Mouse (Mus musculus) central nervous system, embryonic 18 days (tissue): ENCODE data around the gene Bex1. TPM values are rescaled to one million over a fixed set of nuclear protein-coding genes. Genes with fewer than 3 reads are reported as not detected.

Source experiments
- polyA plus RNA-seq: library from polyadenylated mRNA; depleted of rRNA; stranded (reverse); fragments of >200 nt; gene quantifications from 2 replicates; pipeline ENCODE4 v1.2.3, GENCODE M21; 2012; rRNA removed

Gene Bex1
- 258 and 266 TPM in 2 replicates for polyA plus RNA-seq

DNA sequence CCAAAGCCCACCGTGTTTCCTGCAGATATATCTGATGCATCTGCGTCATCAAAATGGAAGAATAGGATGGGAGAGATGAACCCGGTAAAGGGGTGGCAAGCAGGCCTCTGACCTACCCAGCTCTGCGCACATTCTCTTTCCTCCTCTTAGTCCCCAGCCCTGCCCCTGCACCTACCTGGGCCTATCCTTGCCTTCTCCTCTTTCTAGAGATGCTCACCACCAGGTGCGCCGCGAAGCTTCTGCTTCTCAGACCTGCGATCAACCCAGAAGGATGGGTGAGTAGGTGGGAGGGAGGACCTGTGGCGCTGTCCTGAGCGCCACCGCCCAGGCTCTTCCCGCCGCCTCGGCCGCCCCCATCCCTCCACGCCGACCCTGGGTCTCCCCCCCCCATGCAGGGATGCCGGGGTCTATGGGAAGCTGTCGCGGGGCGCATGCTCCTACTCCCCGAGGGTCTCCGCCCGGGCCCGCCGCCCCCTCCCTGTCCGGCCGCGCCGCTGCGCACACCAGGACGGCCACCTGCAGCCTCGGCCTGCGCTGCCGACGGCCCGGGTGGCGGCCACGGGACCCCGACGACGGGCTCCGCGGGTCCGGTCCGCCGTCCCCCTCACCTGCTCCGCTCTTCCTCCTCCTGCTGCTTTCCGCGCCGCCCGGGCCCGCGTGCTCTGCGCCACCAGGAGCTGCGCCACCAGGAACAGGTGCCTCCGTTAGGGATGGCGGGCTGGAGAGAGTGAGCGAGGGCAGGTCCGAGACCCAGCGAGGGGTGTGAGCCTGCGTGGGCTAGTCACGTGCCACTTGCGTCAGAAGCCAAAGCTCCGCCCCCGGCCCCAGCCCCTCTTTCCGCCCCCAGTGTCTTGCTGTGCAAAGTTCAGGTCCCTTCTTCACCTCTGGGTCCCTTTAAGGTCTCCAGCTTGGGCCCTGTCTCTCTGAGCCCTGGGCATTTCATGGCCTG, at the start of gene Bex1, which contains the start of gene Tceal7:
Gene Bex1 (minus strand): TSS at position 785 of the 949 bp plus-strand sequence.
Gene Tceal7 (plus strand): TSS at position 51 of the 949 bp plus-strand sequence.

DNA sequence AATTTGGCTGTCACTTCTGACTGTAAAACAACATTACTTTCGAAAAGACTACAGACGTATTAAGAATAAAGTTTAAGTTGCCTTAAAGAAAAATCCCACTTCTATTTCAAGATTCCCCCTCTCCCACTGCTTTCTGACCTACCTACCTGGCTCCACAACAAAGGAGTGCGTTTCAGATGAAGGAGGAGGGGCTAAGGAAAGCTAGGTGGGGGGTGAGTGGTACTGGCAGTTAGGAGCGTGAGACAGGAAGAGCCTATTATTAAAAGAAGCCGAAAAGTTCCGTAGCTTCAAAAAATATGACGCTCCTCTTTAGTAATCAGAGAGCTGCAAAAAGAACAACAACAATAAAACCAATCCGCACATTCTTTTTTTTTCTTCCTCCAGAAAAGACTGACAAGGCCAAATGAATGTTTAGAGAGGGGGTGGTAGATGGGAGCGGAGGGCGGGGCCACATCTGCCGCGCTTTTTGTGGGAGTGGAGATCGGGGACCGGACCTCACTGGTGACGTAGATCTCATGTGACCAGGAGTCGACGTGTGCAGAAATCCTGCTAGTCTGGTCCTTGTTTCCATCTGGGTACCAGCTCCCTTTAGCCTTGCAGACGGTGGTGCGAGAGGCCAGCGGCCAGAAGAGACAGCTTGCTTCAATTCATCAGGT, 29.4 kb upstream of the Bex1 start, which contains the start of gene Tceal9:
Gene Tceal9 (plus strand): TSS at position 506 of the 656 bp plus-strand sequence.

DNA sequence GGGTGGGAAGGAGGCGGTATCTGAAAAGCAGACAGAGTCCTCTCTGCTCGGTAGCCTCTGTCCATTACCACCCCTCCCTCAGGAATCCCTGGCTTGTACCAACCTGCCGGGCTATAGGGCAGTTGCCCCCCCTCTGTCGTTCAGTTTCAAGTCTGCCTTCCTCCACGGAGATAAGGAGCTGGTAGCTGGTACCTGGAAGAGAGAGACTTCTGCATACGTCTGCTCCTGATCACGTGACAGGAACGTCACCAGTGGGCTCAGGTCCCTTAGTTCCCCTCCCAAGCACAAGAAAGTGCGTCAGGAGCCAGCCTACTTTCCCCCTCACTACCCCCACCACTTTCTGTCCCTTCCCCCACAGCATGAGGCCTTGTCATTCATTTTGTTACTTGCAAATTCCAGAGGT, 11.6 kb downstream of the Bex1 start, which contains the start of gene Tceal5:
Gene Tceal5 (minus strand): TSS at position 213 of the 403 bp plus-strand sequence.

DNA sequence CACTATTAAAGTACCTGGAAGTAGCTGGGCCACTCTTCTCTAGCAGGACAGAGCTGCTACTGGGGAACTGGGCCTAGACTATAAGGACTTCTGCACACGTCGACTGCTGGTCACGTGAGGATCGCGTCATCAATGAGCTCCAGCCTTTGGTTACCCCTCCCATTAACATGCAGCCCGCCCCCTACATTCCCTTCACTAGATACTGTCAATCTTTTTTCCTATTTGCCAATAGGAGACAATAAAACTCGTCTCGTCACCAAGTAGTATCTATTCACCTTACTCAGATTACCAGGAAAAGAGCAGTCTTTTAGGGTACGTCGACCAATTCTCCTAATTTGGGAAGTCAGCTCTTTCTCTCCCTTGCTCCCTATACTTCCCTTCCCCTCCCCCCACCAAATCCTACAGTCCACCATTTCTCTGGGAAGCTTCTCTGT, 43.2 kb downstream of the Bex1 start, which contains the start of gene Tceal8:
Gene Tceal8 (minus strand): TSS at position 225 of the 434 bp plus-strand sequence.

Other genes starting within 250 kb of the Bex1 start
- 152 and 170 TPM in 2 replicates for gene Arxes2, start 221.7 kb downstream of the Bex1 start, polyA plus RNA-seq
- 38.4 and 42.0 TPM in 2 replicates for gene Arxes1, start 182.1 kb downstream of the Bex1 start, polyA plus RNA-seq
- 511 and 531 TPM in 2 replicates for gene Bex2, start 147.3 kb downstream of the Bex1 start, polyA plus RNA-seq
- 0.15 and 0.22 TPM in 2 replicates for gene Nxf3, start 130.3 kb downstream of the Bex1 start, polyA plus RNA-seq
- 121 and 130 TPM in 2 replicates for gene Bex4, start 76.5 kb downstream of the Bex1 start, polyA plus RNA-seq
- 76.6 and 91.7 TPM in 2 replicates for gene Tceal8, start 43.2 kb downstream of the Bex1 start, polyA plus RNA-seq
- 59.0 and 64.1 TPM in 2 replicates for gene Tceal5, start 11.6 kb downstream of the Bex1 start, polyA plus RNA-seq
- gene Tceal7, start 734 bp downstream of the Bex1 start, polyA plus RNA-seq = 2.2 and 18.6 TPM in 2 replicates
- 179 and 188 TPM in 2 replicates for gene Tceal9, start 29.6 kb upstream of the Bex1 start, polyA plus RNA-seq
- 744 and 746 TPM in 2 replicates for gene Bex3, start 54.7 kb upstream of the Bex1 start, polyA plus RNA-seq